Mouse (Mus musculus) hindbrain, embryonic 15.5 days (tissue): ENCODE measurements around the gene Gm20458. TPM values are rescaled to one million over a fixed set of nuclear protein-coding genes. Genes with fewer than 3 reads are reported as not detected.

ENCODE experiments used
- ATAC-seq: fragments of 200-750 bp; cut with Nextera tagmentation; 2 replicates; pipeline ENCODE4 v1.8.0; 2017; ENCODE audit warnings: low read depth, moderate number of reproducible peaks, moderate TSS enrichment; ENCODE audit not compliant: low FRiP score
- H3K27ac ChIP-seq: fragments of 300-500 bp; sonication (generic); replicated peaks from 2 replicates; pipeline ENCODE4 v1.5.1; 2015; ENCODE audit warnings: mild to moderate bottlenecking, inconsistent platforms
- H3K27me3 ChIP-seq: fragments of 300-500 bp; sonication (generic); 2 replicates; pipeline ENCODE4 v1.6.1; 2015; ENCODE audit warnings: control low read depth, inconsistent platforms
- H3K36me3 ChIP-seq: fragments of 300-500 bp; sonication (generic); 2 replicates; pipeline ENCODE4 v1.6.1; 2015; ENCODE audit warnings: control low read depth, inconsistent platforms
- H3K4me1 ChIP-seq: fragments of 300-500 bp; sonication (generic); replicated peaks from 2 replicates; pipeline ENCODE4 v1.6.1; 2015; ENCODE audit warnings: control low read depth, inconsistent platforms
- H3K4me2 ChIP-seq: fragments of 300-500 bp; sonication (generic); 2 replicates; pipeline ENCODE4 v1.6.1; 2015; ENCODE audit warnings: moderate library complexity, mild to moderate bottlenecking, inconsistent platforms
- H3K4me3 ChIP-seq: fragments of 300-500 bp; sonication (generic); 2 replicates; pipeline ENCODE4 v1.5.1; 2015; ENCODE audit warnings: mild to moderate bottlenecking, inconsistent platforms
- H3K9ac ChIP-seq: fragments of 300-500 bp; sonication (generic); 2 replicates; pipeline ENCODE4 v1.6.1; 2015; ENCODE audit warnings: inconsistent platforms
- H3K9me3 ChIP-seq: fragments of 300-500 bp; sonication (generic); 2 replicates; pipeline ENCODE4 v1.6.1; 2016; ENCODE audit warnings: control low read depth, inconsistent platforms
- WGBS: fragments of 180-500 bp; shearing (Covaris S2); methylation state at CpG from one replicate; pipeline ENCODE4 v1.1.7; 2015; 5-methylcytosine and 5-hydroxymethylcytosine counted together
- polyA plus RNA-seq: library from polyadenylated mRNA; unstranded; fragments of >200 nt; fragmentation: Nextera tagmentation; extraction: Ambion mirVana; gene quantifications from 2 replicates; pipeline ENCODE4 v1.2.1, GENCODE M21; 2015

The Gm20458 gene
- polyA plus RNA-seq, 1 experiment from 2014 or later = 6.6 TPM

GRCm38 (mm10) chr2:164537003-164537402, 76.2 kb downstream of the Gm20458 start:
- H3K9me3 ChIP-seq = no peaks in the 10 kb centered on the region
- no peaks in the 10 kb centered on the region for H3K36me3 ChIP-seq
- no peak overlapping the region for H3K27ac ChIP-seq
- H3K4me3 ChIP-seq = no peak overlapping the region
- H3K27me3 ChIP-seq = no peaks in the 10 kb centered on the region
- WGBS = 87% methylated on average over 4 of the region's 4 CpGs
- no peaks in the 10 kb centered on the region for H3K4me1 ChIP-seq
- no peak overlapping the region for H3K9ac ChIP-seq
- ATAC-seq = no peak
- H3K4me2 ChIP-seq = no peak overlapping the region

Other genes starting within 250 kb of the Gm20458 start
- 0.34 TPM in 1 of 2 replicates, not detected in the other for gene Wfdc15b, start 239.3 kb upstream of the Gm20458 start, polyA plus RNA-seq
- not detected in 2 replicates for gene Svs2, start 222.5 kb upstream of the Gm20458 start, polyA plus RNA-seq
- gene Svs3b, start 204.3 kb upstream of the Gm20458 start, polyA plus RNA-seq = not detected in 2 replicates
- gene Svs4, start 182.5 kb upstream of the Gm20458 start, polyA plus RNA-seq = not detected in 2 replicates
- gene Svs3a, start 171.7 kb upstream of the Gm20458 start, polyA plus RNA-seq = not detected in 2 replicates
- gene Svs6, start 144.2 kb upstream of the Gm20458 start, polyA plus RNA-seq = not detected in 2 replicates
- gene Svs5, start 128.2 kb upstream of the Gm20458 start, polyA plus RNA-seq = not detected in 2 replicates
- gene Slpi, start 71.9 kb upstream of the Gm20458 start, polyA plus RNA-seq = 0.25 and 0.65 TPM in 2 replicates
- 0.08 and 0.10 TPM in 2 replicates for gene Rbpjl, start 57.8 kb upstream of the Gm20458 start, polyA plus RNA-seq
- 3.9 and 5.1 TPM in 2 replicates for gene Matn4, start 55.8 kb upstream of the Gm20458 start, polyA plus RNA-seq
- 9.4 and 10.4 TPM in 2 replicates for gene Sdc4, start 17.1 kb upstream of the Gm20458 start, polyA plus RNA-seq
- gene Sys1, start 4.0 kb upstream of the Gm20458 start, polyA plus RNA-seq = 82.7 and 88.2 TPM in 2 replicates
- not detected in 2 replicates for gene Trp53tg5, start 12.8 kb downstream of the Gm20458 start, polyA plus RNA-seq
- gene Dbndd2, start 25.1 kb downstream of the Gm20458 start, polyA plus RNA-seq = 22.8 and 23.1 TPM in 2 replicates
- gene Pigt, start 36.6 kb downstream of the Gm20458 start, polyA plus RNA-seq = 93.4 and 103 TPM in 2 replicates
- gene Wfdc2, start 101.4 kb downstream of the Gm20458 start, polyA plus RNA-seq = 1.1 and 4.4 TPM in 2 replicates
- gene Spint3, start 112.5 kb downstream of the Gm20458 start, polyA plus RNA-seq = not detected in 2 replicates
- gene Wfdc6a, start 124.5 kb downstream of the Gm20458 start, polyA plus RNA-seq = not detected in 2 replicates
- 0.21 TPM in 1 of 2 replicates, not detected in the other for gene Eppin, start 132.6 kb downstream of the Gm20458 start, polyA plus RNA-seq
- gene Wfdc6b, start 152.6 kb downstream of the Gm20458 start, polyA plus RNA-seq = not detected in 2 replicates
- not detected in 2 replicates for gene Wfdc8, start 152.7 kb downstream of the Gm20458 start, polyA plus RNA-seq
- not detected in 2 replicates for gene Wfdc16, start 177.8 kb downstream of the Gm20458 start, polyA plus RNA-seq
- gene Wfdc10, start 195.1 kb downstream of the Gm20458 start, polyA plus RNA-seq = not detected in 2 replicates
- gene Wfdc9, start 195.6 kb downstream of the Gm20458 start, polyA plus RNA-seq = not detected in 2 replicates
- not detected in 2 replicates for gene Wfdc11, start 213.1 kb downstream of the Gm20458 start, polyA plus RNA-seq
- not detected in 2 replicates for gene Wfdc13, start 224.1 kb downstream of the Gm20458 start, polyA plus RNA-seq
- gene Spint4, start 237.5 kb downstream of the Gm20458 start, polyA plus RNA-seq = not detected in 2 replicates